Mouse (Mus musculus): ENCODE data around the gene Eef1a1. TPM values are rescaled to one million over a fixed set of nuclear protein-coding genes. Genes with fewer than 3 reads are reported as not detected.

The Eef1a1 gene
- polyA plus RNA-seq, 2 experiments from 2014 or later: 10,605 to 11,851 TPM

DNA sequence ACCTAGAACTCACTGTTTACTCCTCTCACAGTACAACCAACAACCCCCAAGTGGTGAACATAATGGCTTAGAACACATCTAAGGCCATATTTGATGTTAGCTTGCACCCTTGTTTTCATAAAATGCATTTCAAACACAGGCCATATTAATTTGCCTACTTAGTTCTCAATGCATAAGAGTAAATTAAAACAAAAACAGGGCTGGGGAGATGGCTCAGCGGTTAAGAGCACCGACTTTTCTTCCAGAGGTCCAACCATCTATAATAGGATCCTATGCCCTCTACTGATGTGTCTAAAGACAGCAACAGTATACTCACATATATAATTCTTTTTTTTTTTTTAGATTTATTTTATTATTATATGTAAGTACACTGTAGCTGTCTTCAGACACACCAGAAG is 13.6 kb downstream of the Eef1a1 start:
- no peak for ATAC-seq

DNA sequence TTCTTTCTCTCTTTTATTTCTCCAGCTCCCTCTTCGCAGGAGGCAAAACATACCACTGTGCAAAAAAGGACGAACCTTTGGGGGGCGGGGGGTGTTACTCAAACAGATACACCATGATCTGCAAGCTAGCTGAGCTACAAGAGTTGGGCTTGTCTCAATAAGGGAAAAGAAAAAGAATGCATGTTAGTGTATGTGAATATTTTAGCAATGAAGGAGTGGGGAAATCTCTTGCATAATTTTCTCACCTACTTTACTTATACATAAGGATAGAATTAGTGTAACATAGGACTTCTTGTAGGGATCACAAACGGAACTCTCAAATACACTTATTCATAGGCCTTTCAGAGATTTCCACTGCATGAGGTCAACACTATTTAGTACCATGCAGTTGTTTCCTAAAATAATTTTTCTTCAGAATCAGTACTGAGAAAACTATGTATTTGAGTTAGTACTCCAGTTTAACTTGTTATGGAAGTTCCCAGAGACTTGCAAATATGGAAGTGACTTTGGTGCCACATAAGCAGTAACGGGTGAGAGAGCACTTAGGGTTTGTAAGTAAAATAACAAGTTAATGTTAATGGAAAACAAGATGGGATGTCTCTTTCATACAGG is 14.1 kb downstream of the Eef1a1 start:
- ATAC-seq: no peak

DNA sequence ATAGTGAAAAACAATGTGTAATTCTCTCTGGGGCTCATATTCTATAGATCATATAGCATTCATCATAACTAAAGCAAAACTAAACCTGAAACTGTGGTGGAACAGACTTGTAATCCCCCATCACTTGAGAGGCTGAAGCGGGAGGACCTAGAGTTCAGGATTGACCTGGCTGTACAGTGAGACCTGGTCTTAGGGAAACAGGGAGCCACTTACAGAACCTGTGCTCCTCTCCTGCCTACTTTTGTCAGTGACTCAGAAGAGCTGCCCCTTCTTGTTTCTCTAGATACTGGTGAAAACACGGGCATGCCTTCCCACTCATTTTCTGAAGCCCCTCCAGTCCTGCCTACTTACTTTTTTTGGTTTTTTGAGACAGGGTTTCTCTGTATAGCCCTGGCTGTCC is 14.7 kb downstream of the Eef1a1 start:
- ATAC-seq: no peak

DNA sequence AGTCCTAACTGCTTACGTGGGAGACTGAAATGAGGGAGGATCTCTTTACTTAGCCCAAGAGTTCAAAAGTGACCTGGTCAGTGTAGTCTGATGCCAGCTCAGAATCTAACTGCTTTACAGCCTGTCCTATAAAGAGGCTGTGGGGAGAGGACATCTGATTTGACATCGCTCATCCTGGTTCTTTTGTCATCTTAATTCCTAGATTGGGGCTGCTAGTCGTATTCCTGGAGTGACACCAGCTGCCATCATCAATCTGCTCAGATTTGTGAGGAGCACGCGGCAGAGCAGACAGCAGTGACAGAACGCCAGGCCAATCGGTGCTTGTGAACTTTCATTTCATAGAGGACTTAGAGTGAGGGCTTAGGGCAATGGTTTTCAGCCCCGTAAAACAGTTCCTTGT is 15.4 kb downstream of the Eef1a1 start:
- ATAC-seq: no peak

DNA sequence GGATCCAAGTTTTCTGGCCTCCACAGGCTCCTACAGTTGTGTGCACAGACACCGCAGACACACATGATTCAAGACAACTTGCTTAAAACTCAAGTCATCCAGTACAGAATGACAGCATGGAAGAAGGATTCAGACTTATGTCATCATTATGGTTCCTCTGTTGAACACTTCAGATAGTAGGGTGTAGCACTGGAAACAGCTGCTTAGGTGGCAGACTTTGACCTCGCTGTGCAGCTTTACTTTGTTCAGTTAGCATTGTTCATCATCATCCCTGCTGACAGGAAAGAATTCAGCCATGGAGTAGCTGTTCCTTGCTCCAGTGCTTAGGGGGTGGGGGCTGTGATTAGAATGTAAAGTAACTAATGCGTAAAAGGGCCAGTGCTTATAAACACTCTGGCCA is 23.2 kb downstream of the Eef1a1 start:
- no peak for ATAC-seq

DNA sequence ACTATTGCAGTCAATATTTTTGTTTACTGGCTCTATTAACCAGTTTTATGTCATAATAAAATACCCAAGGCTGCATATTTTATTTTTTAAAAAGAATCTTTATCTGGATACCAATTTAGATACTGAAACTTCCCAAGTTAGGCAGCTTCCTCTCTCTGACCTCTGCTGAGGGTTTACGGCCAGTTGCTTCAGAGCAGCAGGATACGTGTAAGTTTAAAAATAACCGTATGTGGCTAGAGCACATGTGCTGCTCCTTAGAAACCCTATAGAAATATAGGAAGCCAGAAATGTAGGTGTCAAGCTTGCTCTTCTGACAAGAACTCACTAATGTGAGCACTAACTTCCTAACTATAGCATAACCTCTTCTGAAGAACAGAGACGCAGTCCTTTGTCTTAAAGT is 25.6 kb downstream of the Eef1a1 start:
- no peak for ATAC-seq

DNA sequence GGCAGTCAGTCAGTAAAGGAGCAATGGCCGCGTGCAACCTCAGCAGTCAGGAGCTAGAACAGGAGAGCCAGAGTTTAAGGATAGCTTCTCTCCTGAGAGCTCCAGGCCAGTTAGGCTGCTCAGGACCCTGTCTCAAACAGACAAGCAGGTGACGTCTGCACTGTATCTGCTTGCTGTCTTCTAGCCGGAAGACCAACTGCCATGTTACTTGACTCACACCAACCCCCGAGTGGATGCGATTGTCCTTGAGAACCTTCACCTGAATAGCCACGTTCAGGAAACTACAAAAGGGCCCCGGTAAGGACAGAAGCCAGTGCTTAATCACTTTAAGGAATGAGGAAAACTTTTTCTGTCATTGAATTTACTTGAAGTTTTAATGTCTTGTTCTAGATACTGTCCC is 31.9 kb downstream of the Eef1a1 start:
- ATAC-seq: no peak

DNA sequence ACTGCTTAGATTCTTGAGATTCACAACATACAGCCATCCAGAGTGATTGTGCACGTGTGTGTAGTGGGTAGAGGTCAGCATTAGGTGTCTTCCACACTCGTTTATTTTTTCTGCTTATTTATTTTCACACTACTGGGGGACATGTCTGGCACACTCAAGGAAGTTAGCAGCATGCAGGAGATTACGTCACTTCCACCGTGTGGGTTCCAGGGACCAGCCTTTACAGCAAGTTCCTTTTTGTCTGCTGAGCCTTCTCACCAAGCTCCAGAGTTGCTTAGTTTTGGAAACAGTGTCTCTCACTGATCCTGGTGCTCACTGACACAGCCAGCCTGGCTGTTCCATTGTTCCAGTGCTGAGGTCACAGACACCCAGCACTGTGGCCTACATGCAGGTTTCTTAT is 37.6 kb downstream of the Eef1a1 start:
- no peak for ATAC-seq

DNA sequence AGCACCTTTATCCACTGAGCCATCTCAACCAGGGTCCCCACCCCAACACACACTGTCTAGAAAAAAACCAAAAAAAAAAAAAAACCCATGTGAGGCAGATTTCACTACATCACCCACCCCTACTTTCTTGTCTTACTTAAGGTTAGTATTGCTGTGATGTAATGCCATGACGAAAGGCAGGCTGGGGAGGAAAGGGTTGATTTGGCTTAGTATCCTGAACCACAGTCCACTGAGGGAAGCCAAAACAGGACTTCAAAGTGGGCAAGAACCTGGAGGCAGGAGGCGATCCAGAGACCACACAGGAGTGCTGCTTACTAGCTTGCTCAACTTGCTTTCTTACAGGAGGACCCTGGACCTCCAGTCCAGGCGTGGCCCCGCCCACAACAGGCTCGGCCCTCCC is 38.5 kb downstream of the Eef1a1 start:
- no peak for ATAC-seq

DNA sequence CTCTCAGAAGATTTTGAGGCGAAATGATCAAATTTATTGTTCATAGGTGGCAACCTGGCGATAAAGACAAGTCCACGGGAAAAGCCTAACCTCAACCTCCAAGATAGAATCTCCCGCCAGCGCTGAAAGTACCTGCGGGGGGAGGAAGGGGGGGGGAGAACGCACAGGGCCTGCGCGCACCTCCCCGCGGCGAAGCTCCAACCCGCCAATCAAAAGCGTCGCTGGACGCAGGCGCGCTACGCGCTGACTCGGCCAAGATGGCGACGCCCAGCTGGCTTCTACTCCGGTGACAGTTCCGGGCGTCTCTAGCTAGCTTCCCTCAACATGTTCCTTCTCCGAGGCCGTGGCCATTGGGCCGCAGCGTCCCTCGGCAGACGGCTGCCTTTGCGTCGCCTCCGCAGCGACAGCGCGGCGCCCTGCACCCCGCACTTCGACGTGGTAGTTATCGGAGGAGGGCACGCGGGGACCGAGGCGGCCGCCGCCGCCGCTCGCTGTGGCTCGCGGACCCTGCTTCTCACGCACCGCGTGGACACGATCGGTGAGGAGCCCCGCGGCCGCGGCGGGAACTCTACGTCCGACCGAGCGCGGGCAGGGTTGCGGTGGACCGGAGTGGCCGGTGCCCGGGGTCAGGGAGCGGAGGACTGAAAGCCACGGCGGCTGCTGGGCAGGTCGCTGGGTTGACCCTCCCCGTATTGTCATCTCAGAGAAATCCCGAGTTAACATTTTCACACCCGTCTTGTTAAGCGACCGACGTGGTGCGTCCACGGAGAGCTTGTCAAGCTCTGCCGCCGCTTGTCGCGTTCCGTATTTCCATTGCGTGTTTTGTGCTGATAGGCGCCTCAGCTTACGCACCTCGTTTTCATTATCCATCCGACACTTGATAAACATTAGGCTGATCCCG is 40.7 kb downstream of the Eef1a1 start, which contains the start of the genes Mto1 and Gm17324:
Gene Mto1 (plus strand): TSS at position 236 of the 901 bp plus-strand sequence.
Gene Gm17324 (minus strand): TSS at position 814 of the 901 bp plus-strand sequence.
- peak; percentile 87 for ATAC-seq

DNA sequence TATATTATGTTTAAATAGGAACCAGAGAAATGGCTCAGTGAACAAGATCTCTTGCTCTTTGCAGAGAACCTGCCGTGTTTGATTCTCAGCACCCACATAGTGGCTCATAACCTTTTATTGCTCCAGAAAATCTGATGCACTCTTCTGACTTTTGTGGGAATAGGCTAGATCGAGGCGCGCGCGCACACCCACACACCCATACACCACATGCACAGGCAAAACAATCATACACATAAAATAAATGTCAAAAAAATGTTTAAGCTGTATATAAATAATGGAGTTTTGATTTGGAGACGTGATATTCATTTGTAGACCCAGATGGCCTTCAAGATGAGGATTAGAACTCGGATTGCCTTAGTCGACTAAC is 41.4 kb downstream of the Eef1a1 start:
- ATAC-seq: no peak

DNA sequence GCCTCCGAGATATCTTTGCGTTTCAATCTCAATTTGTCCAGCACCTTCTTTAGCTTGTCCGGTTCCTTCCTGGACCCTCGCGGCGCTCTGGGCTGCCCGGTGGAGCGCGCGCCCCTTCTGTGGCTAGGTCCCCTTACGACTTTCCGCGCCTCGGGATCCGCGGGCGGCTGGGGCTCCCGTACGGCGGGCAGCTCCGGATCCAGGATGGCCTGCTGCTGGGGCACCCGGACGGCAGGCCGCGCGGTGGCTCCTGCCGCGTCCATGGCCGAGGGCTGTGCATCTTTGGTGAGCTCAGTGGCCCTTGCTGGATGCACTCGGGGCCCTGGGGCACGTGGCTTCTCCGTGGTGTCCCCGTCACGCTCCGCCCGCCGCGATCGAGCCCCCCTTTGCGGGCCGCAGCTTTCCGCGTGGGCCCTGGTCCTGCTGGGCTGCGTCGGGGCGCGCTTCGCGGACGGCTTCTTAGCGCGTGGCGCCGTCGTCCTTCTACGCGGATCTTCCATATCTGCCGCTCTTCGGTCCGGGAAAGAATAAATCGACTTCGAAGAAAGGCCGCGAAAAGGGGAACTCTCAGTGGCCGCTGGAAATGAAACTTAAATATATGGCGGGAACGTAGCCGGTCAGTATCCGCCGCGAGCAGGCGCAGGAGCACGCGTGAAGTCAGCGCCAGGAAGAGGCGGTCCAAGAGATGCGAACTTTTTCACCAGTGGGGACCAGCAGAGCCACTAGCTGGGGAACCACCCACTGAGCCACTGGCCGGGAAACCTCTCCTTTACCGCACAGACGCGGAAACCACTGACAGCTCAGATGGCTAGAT is 46.2 kb downstream of the Eef1a1 start, which contains the start of gene Cgas:
Gene Cgas (minus strand): TSS at position 659 of the 814 bp plus-strand sequence.
- peak; percentile 67 for ATAC-seq

DNA sequence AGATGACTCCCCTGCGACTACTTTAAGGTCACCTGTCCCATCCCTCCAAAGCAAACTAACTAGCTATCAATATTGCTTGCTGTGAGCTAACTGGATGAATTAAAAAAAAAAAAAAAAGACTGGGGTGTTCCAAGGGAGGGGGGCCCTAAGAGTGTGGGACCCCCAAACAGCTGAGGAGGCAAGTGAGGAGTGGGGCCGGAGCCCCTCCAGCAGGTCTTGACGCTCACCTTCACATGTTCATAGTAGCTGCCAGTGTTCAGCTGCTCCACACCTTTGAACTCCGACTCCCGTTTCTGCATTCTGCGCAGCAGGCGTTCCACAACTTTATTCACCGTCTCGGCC is 46.7 kb downstream of the Eef1a1 start:
- ATAC-seq: peak; percentile 9

DNA sequence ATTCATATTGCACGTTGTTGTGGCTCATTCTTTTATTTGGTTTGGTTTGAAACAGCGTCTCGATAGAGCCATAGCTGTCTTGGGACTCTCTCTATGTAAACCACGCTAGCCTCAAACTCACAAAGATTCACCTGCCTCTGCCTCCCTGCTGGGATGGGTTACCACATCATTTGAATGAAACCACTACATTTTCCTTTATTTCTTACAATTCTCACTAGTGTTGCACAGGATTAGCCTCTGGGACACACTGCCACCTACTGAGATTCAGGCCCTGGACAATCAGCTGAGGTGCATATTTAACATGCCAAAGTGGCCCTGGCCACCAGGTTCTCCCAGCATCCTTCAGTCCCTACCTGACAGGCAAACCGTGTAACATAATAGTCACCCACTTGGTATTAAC is 49.5 kb downstream of the Eef1a1 start:
- no peak for ATAC-seq

DNA sequence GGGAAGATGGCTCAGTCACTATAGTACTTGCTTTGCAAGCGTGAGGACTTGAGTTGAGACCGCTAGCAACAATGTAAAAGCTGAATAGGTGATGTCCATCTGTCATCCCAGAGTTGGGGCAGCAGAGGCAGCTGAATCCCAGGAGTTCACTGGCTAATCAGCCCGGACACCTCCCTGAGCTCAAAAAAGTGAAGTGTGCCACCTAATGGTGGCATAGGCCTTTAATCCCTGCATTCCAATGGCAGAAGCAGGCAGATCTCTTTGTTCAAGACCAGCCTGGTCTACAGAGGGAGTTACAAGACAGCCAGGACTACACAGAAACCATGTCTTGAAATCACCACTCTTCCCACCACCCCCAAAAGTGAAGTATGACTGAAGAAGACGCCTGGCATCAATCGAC is 56.5 kb downstream of the Eef1a1 start:
- no peak for ATAC-seq

DNA sequence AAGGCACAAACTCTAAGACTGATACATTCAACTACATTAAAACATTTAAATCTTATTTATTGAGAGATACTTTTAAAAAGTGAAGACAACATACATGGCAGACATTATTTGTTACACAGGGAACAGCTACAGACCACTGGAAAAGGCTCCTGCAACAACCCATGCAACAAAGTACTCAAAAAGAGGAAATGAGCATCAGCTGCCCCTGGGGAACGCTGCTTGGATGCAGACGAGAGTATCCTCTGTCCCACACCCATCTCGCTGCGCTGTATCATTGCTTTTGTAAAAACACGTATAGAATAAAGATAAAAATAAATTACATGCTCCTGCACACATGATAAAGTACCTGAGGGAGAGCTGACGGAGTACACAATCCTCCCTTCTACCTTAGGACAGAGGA is 58.5 kb downstream of the Eef1a1 start:
- no peak for ATAC-seq

DNA sequence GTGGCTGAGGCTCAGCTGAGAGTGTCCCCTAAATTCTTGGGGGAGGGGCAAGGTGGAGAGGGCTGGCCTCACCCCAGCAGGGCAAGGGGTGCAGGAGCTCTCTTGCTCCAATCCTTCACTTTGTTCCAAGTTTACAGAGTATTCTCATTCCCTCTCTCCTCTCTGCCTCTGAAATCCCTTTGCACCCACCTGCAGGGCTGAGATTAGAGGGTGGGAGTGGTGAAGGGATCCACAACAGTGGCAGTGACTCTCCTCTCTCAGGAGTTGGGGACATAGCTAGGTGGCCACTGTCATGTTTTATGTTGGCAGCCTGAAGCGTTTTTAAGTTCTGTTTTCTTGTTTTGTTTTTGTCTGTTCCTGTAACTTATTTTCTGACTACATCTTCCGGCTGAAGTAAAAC is 59.4 kb downstream of the Eef1a1 start:
- no peak for ATAC-seq

DNA sequence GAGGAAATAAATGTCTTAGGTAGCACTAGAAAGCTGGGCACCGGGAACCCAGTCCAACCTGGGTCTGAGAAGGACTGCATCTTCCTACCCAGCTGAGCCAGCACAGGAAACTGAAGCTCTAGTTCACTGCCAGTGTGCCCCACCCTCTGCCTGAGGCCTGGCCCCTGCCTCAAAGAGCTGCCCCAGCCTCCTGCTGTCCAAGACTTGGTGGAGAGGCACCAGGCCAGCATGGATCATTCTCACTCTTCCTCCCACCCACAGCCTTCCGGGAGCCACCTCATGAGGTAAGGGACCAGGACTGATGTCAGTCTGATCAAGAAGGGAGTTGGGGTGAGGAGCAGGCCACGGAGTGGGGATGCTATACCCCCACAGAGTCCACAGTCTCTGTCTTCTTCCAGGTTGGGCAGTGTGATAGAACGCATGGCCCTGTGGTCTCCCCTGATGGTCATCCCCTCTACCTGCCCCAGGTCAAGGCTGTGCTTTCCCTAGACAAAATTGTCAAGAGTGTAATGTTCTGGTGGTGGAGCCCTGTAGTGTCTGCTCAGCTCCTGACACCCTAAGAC is 60.0 kb downstream of the Eef1a1 start:
- ATAC-seq: no peak

Other genes starting within 250 kb of the Eef1a1 start
- gene Gm3776, start 232.0 kb downstream of the Eef1a1 start, polyA plus RNA-seq (2017; shearing (Covaris generic)): not detected
- gene Gm10639, start 199.2 kb downstream of the Eef1a1 start, polyA plus RNA-seq (2017; shearing (Covaris generic)): not detected
- not detected for gene Omt2a, start 174.4 kb downstream of the Eef1a1 start, polyA plus RNA-seq (2017; shearing (Covaris generic))
- not detected for gene Omt2b, start 161.6 kb downstream of the Eef1a1 start, polyA plus RNA-seq (2017; shearing (Covaris generic))
- gene Gsta2, start 133.4 kb downstream of the Eef1a1 start, polyA plus RNA-seq (2017; shearing (Covaris generic)): not detected
- not detected for gene Dppa5a, start 121.0 kb downstream of the Eef1a1 start, polyA plus RNA-seq (2017; shearing (Covaris generic))
- gene Ooep, start 110.4 kb downstream of the Eef1a1 start, polyA plus RNA-seq (2017; shearing (Covaris generic)): under 1 TPM in 1 of 2 experiments, not detected in 1; 0.16 TPM
- 1 to 10 TPM; 2.7 to 3.1 TPM for gene Ddx43, start 93.4 kb downstream of the Eef1a1 start, polyA plus RNA-seq (2017; shearing (Covaris generic))
- gene Cgas, start 45.9 kb downstream of the Eef1a1 start, polyA plus RNA-seq (2017; shearing (Covaris generic)): 1 to 10 TPM; 2.6 to 3.4 TPM
- gene Mto1, start 40.9 kb downstream of the Eef1a1 start, polyA plus RNA-seq (2017; shearing (Covaris generic)): 10 to 100 TPM; 11.6 to 14.8 TPM
- not detected for gene Gm17324, start 40.4 kb downstream of the Eef1a1 start, polyA plus RNA-seq (2017; shearing (Covaris generic))
- 10 to 100 TPM in 1 of 2 experiments, 1 to 10 TPM in 1; 9.3 to 11.3 TPM for gene Slc17a5, start 98.9 kb upstream of the Eef1a1 start, polyA plus RNA-seq (2017; shearing (Covaris generic))
- gene Cd109, start 126.4 kb upstream of the Eef1a1 start, polyA plus RNA-seq (2017; shearing (Covaris generic)): under 1 TPM in 1 of 2 experiments, not detected in 1; 0.13 TPM